Mouse (Mus musculus) CH12.LX (cell line): ENCODE results near the gene Cdk4.

ENCODE experiments used
- CHD2 ChIP-seq: IDR thresholded peaks from 2 replicates; pipeline ENCODE4 v1.6.1; 2011; ENCODE audit warnings: low read length, improper control_type of control experiment
- CTCF ChIP-seq, 2 experiments: IDR thresholded peaks in 1 of 2; conservative IDR thresholded peaks in 1 of 2; 2 replicates each; pipeline ENCODE4 v1.5.1; 2011 to 2012; ENCODE audit warnings: low read depth in 2 of 2, low read length in 2 of 2, improper control_type of control experiment in 1 of 2, inconsistent platforms in 1 of 2, mild to moderate bottlenecking in 1 of 2, moderate library complexity in 1 of 2
- EP300 ChIP-seq: IDR thresholded peaks from 2 replicates; pipeline ENCODE4 v1.6.1; 2011; ENCODE audit warnings: low read length, improper control_type of control experiment
- JUND ChIP-seq: conservative IDR thresholded peaks from 2 replicates; pipeline ENCODE4 v1.6.1; 2011; ENCODE audit warnings: low read depth, low read length, improper control_type of control experiment
- MAFK ChIP-seq: IDR thresholded peaks from 2 replicates; pipeline ENCODE4 v1.6.1; 2011; ENCODE audit warnings: low read length, improper control_type of control experiment; ENCODE audit not compliant: insufficient replicate concordance
- MAX ChIP-seq: IDR thresholded peaks from 2 replicates; pipeline ENCODE4 v1.6.1; 2011; ENCODE audit warnings: low read length, improper control_type of control experiment
- NELFE ChIP-seq: IDR thresholded peaks from 2 replicates; pipeline ENCODE4 v1.6.1; 2011; ENCODE audit warnings: low read depth, low read length, improper control_type of control experiment
- POLR2A ChIP-seq: IDR thresholded peaks from 2 replicates; pipeline ENCODE4 v1.6.1; 2011; ENCODE audit warnings: low read depth, mild to moderate bottlenecking, improper control_type of control experiment, low read length
- RCOR1 ChIP-seq: conservative IDR thresholded peaks from 2 replicates; pipeline ENCODE4 v1.6.1; 2012; ENCODE audit warnings: low read depth, mild to moderate bottlenecking, inconsistent platforms, low read length, improper control_type of control experiment
- SIN3A ChIP-seq: IDR thresholded peaks from 2 replicates; pipeline ENCODE4 v1.6.1; 2012; ENCODE audit warnings: low read length, improper control_type of control experiment, inconsistent platforms
- ZNF384 ChIP-seq: IDR thresholded peaks from 2 replicates; pipeline ENCODE4 v1.6.1; 2012; ENCODE audit warnings: low read depth, low read length, improper control_type of control experiment, inconsistent platforms

GRCm38 (mm10) chr10:127061513-127061912, 1.8 kb upstream of the Cdk4 start:
- TF ChIP-seq ZNF384 (no peak), MAX (no peak), CHD2 (no peak), NELFE (no peak), MAFK (no peak), SIN3A (no peak), CTCF (conservative IDR thresholded peaks at IDR 0.05 in 1 of 2, IDR thresholded peaks at IDR 0.05 in 1 of 2; ENCODE audit: low read depth in 2 of 2, low read length in 2 of 2) (no peak), EP300 (no peak), JUND (no peak), POLR2A (no peak), RCOR1 (no peak)
